Mouse (Mus musculus): ENCODE results near the gene Dennd1c.

GRCm38 (mm10) chr17:57048816-57049215, 29.5 kb downstream of the Dennd1c start:
- no peak for TF ChIP-seq CTCF (IDR thresholded peaks at IDR 0.05; ENCODE audit: low read depth)
- TF ChIP-seq EP300 (IDR thresholded peaks at IDR 0.05; ENCODE audit: low read depth), result no peak
